Mouse (Mus musculus) macrophage (primary cell): ENCODE results near the gene Olfr532. TPM values are rescaled to one million over a fixed set of nuclear protein-coding genes. Genes with fewer than 3 reads are reported as not detected.
"Not testable (repeated sequence)": the region's sequence is repeated elsewhere in the genome, so short reads cannot be mapped to it uniquely, and the experiment has no call there.

Experiments used
- H3K27ac ChIP-seq: fragments of 350-480 bp; formaldehyde crosslinking; 2 replicates; pipeline ENCODE4 v1.9.0; 2021
- H3K36me3 ChIP-seq: fragments of 350-480 bp; formaldehyde crosslinking; 2 replicates; pipeline ENCODE4 v1.9.0; 2021; ENCODE audit errors: inconsistent target
- H3K4me3 ChIP-seq: fragments of 350-480 bp; formaldehyde crosslinking; 2 replicates; pipeline ENCODE4 v1.9.0; 2021; ENCODE audit errors: inconsistent target
- H3K79me2 ChIP-seq: fragments of 350-480 bp; formaldehyde crosslinking; 2 replicates; pipeline ENCODE4 v1.9.0; 2021; ENCODE audit errors: inconsistent target
- WGBS: methylation state at CpG from one replicate; pipeline ENCODE4 v1.1.7; 2026; ENCODE audit warnings: inconsistent platforms; ENCODE audit not compliant: missing documents; 5-methylcytosine and 5-hydroxymethylcytosine counted together
- polyA plus RNA-seq: library from polyadenylated mRNA; stranded (reverse); fragments of 250-400 nt; gene quantifications from 3 replicates; pipeline ENCODE4 v1.2.4, GENCODE M21; 2018; ENCODE audit warnings: inconsistent platforms
- total RNA-seq, 78 experiments: library from RNA; depleted of rRNA; stranded (reverse); fragments of 250-400 nt; gene quantifications; 1 replicate in 9 of 78; 2 replicates in 24 of 78; 3 replicates in 43 of 78; 4 replicates in 2 of 78; pipeline ENCODE4 v1.2.4; 2018; ENCODE audit warnings: inconsistent platforms in 56 of 78

Olfr532 gene
- total RNA-seq (2018; cell fraction: chromatin; rRNA removed) = not detected
- not detected for total RNA-seq (2018; cell fraction: cytosol; rRNA removed)
- not detected for total RNA-seq (2018; cell fraction: nucleus; rRNA removed)
- polyA plus RNA-seq = not detected in 3 replicates

- Histone ChIP-seq H3K79me2 (no peaks in the 10 kb centered on the region), H3K36me3 (no peaks in the 10 kb centered on the region), H3K27ac (no peak within 1 kb of the TSS), H3K4me3 (no peak within 1 kb of the TSS)
- WGBS = 93% methylated on average over 1 of the region's 1 CpGs
Observed at GRCm38 (mm10) chr7:140421539-140421938, at the start of gene Olfr532. TSS of gene Olfr532 (minus strand) at chr7:140421639.

GRCm38 (mm10) chr7:140463070-140463469 lies 41.6 kb upstream of the Olfr532 start, which contains the start of gene Olfr533:
TSS of gene Olfr533 (plus strand) at chr7:140463370.
- H3K79me2 ChIP-seq, H3K27ac ChIP-seq, H3K36me3 ChIP-seq, H3K4me3 ChIP-seq: not testable (repeated sequence)
- no CpG with 5 or more reads among the region's 1 CpGs for WGBS

DNA sequence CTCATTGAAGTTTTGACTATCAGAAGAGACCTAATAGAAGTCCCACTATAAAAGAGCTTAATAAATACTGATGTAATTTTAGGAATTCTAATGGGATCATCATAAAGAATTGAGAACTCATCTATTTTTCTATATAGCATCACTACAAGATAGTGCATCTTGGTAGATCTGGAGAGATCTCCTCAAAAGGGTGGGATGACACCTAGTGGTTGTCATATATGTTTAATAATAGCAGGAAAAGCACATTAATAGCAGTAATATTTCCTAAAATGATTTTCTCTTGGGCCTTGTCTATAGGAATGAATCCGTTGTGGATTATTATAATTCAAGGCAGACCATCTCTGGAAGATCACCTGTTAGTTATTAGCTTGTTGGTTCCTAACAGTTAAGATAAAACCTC lies 21.7 kb upstream of the Olfr532 start:
- 64% methylated on average over 1 of the region's 1 CpGs for WGBS
- Histone ChIP-seq H3K27ac (no peak overlapping the region), H3K36me3 (no peaks in the 10 kb centered on the region), H3K79me2 (no peaks in the 10 kb centered on the region), H3K4me3 (no peak overlapping the region)

DNA sequence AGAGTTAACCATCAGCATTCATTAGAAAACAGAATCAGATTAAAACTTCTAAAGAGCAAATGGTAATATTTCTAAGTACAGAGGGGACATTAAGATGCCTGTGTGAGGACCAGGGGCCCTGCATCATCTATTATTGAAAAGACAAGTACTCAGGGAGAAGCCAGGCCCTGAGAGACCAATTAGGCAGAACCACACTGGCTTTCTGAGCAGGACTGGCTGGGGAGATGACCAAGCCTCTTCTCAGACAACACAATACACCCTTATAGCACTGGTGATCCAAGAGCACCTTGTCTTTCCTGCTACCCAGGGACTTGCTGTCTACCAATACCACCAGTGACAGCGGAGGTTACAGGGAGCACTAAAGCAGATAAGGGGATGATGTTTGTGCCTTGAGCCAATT lies 18.6 kb downstream of the Olfr532 start, which contains the start of gene Olfr531:
TSS of gene Olfr531 (minus strand) at position 101 of the 400 bp plus-strand sequence.
- no peak within 1 kb of the TSS for H3K4me3 ChIP-seq
- H3K36me3 ChIP-seq = no peaks in the 10 kb centered on the region
- H3K27ac ChIP-seq = no peak within 1 kb of the TSS
- no peaks in the 10 kb centered on the region for H3K79me2 ChIP-seq
- 80% methylated on average over 1 of the region's 1 CpGs for WGBS

GRCm38 (mm10) chr7:140376911-140377310 lies 44.5 kb downstream of the Olfr532 start:
- H3K27ac ChIP-seq = no peak overlapping the region
- no peaks in the 10 kb centered on the region for H3K36me3 ChIP-seq
- WGBS = 85% methylated on average over 2 of the region's 2 CpGs
- no peaks in the 10 kb centered on the region for H3K79me2 ChIP-seq
- no peak overlapping the region for H3K4me3 ChIP-seq

- WGBS = 50% methylated on average over 1 of the region's 1 CpGs
- H3K4me3 ChIP-seq = no peak within 1 kb of the TSS
- H3K79me2 ChIP-seq = no peaks in the 10 kb centered on the region
- no peaks in the 10 kb centered on the region for H3K36me3 ChIP-seq
- H3K27ac ChIP-seq = no peak within 1 kb of the TSS
Observed at GRCm38 (mm10) chr7:140376231-140376630, 45.2 kb downstream of the Olfr532 start, which contains the start of gene Olfr530. TSS of gene Olfr530 (minus strand) at chr7:140376331.

- Histone ChIP-seq H3K27ac (no peak overlapping the region), H3K79me2 (no peaks in the 10 kb centered on the region), H3K36me3 (no peaks in the 10 kb centered on the region), H3K4me3 (no peak overlapping the region)
- WGBS = 63% methylated on average over 4 of the region's 4 CpGs
Observed at GRCm38 (mm10) chr7:140374300-140374699, 47.1 kb downstream of the Olfr532 start.

Other genes starting within 250 kb of the Olfr532 start
- gene Olfr523, start 248.4 kb downstream of the Olfr532 start, polyA plus RNA-seq = not detected in 3 replicates
- gene Olfr524, start 215.7 kb downstream of the Olfr532 start, polyA plus RNA-seq = not detected in 3 replicates
- not detected in 3 replicates for gene Cd163l1, start 203.4 kb downstream of the Olfr532 start, polyA plus RNA-seq
- gene 5830411N06Rik, start 174.4 kb downstream of the Olfr532 start, polyA plus RNA-seq = not detected in 3 replicates
- not detected in 3 replicates for gene Olfr525, start 100.8 kb downstream of the Olfr532 start, polyA plus RNA-seq
- not detected in 3 replicates for gene Olfr527, start 87.6 kb downstream of the Olfr532 start, polyA plus RNA-seq
- not detected in 3 replicates for gene Olfr60, start 60.0 kb downstream of the Olfr532 start, polyA plus RNA-seq
- not detected in 3 replicates for gene Olfr530, start 45.3 kb downstream of the Olfr532 start, polyA plus RNA-seq
- not detected in 3 replicates for gene Olfr531, start 18.7 kb downstream of the Olfr532 start, polyA plus RNA-seq
- gene Olfr533, start 41.7 kb upstream of the Olfr532 start, polyA plus RNA-seq = not detected in 3 replicates
- gene Olfr535, start 62.6 kb upstream of the Olfr532 start, polyA plus RNA-seq = not detected in 3 replicates
- not detected in 3 replicates for gene Olfr536, start 85.8 kb upstream of the Olfr532 start, polyA plus RNA-seq
- not detected in 3 replicates for gene Olfr538, start 146.2 kb upstream of the Olfr532 start, polyA plus RNA-seq
- not detected in 3 replicates for gene Olfr46, start 179.6 kb upstream of the Olfr532 start, polyA plus RNA-seq
- not detected in 3 replicates for gene Olfr61, start 207.3 kb upstream of the Olfr532 start, polyA plus RNA-seq
- not detected in 3 replicates for gene Olfr53, start 224.8 kb upstream of the Olfr532 start, polyA plus RNA-seq
- gene Olfr539, start 238.3 kb upstream of the Olfr532 start, polyA plus RNA-seq = not detected in 3 replicates